Mouse (Mus musculus) activated CD4-positive, CD25-positive, alpha-beta regulatory T cell, adult 4 months (primary cell): ENCODE data around the gene Tln1. TPM values are rescaled to one million over a fixed set of nuclear protein-coding genes. Genes with fewer than 3 reads are reported as not detected.
A peak's percentile ranks its signal among the peaks of the same experiment; 100 is the strongest.

Experiments
- ATAC-seq: one replicate; pipeline ENCODE4 v1.8.0; 2017
- polyA plus RNA-seq, 2 experiments: library from polyadenylated mRNA; unstranded; fragments of 100-300 nt; shearing (Covaris generic); gene quantifications; one replicate each; pipeline ENCODE4 v1.2.1; 2017

Gene Tln1
- polyA plus RNA-seq, 2 experiments from 2014 or later: 86.9 to 116 TPM

DNA sequence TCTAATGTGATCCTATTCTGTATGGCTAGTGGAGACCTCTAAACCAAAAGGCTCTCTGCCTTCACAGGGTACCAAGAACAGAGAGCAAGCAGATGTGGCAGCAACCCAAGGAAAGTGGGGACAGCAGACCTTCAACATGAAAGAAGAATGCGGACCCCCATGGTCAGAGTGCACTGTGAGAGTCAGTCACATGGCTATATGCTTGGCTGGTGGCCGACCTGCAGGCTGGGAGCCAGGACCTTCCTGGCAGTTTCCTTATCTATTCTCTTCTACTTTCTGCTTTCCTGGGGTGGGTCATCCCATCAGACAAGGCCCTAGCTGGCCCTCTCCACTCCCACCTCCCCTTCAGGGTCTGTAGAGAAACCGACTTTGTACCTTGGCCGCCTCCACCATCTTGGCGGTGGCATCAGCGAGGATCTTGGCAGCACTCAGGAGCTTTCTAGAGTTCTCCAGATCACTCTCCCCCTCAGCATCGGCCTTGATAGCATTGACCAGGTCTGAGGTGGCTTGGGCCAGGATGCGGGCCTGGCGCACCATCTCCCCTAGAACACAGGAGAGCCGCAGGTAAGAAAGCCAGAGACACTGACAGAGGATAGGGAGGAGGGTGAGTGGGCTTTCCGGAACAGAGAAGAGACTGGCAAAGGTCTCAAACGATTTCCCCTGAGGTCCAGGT, 16.0 kb downstream of the Tln1 start:
- no peak for ATAC-seq

DNA sequence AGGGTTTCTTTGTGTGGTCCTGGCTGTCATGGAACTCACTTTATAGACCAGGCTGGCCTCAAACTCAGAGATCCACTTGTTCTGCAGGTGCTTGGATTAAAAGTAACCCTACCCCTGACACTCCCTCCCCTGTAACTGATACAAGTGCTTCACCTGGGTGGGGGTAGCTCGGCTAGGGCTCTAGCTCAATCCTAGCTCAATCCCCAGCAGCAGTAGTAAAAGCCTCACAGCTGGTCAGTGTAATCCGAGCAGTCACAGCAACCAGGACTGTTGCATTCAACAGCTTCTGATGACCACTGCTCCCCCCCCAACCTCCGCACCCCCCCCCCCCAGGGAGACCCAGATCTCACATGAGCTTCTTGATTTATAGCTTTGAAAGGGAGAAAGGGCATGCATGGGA, 20.4 kb downstream of the Tln1 start:
- no peak for ATAC-seq

DNA sequence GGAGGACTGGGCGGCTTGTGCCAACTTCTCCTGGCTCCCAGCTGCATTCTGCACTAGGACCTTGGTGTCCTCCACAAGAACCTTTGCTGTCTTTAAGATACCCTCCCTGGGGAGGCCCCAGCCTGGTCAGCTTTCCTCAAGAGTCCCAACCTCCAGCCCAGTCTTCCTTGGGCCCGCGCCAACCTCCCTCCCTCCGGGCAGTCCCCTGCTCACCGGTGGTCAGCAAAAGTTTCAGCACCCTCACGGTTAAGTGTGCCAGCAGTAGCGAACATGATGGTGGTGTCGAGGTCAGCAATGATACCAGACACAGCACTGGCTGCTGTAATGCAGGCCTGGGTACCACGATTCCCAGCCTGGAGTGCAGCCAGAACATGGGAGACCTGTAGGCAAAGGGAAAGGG, 26.5 kb downstream of the Tln1 start:
- no peak for ATAC-seq

DNA sequence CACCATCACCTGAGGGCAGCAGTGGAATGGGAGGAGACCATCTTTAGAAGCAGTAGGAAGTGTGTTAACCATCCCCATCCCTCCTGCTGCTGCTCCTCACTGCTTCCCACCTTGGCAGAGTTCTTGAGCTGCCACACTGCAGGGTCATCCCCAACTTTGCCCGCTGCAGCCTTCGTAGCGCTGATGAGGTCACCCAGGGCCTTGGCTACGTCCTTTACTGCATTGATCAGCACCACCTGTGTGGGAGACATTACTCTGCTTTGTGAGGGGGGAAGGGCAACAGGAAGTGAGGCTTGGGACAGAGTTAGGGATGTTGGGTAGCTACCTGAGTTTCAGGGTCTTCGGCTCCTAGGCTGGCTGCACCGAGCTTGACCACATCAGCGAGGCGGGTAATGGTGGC, 26.9 kb downstream of the Tln1 start:
- ATAC-seq: no peak

DNA sequence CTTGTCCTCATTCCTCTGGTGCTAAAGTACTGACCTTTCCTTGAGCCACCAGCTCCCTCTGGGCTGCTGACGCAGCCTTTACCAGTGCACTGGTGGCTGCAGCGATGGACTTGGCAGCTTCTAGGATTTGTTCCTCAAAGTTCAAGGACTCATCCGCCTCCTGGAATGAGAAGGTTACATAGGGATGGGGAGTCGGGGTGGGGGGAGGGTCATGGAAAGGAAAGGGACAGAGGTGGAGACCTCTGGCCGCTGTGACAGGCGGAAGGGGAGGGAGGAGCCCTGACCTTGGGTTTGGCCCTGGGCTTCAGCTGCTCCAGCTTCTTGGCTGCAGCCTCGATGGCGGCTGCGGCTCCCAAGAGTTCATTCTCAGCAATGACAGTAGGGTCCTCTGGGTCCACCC, 29.2 kb downstream of the Tln1 start:
- no peak for ATAC-seq

DNA sequence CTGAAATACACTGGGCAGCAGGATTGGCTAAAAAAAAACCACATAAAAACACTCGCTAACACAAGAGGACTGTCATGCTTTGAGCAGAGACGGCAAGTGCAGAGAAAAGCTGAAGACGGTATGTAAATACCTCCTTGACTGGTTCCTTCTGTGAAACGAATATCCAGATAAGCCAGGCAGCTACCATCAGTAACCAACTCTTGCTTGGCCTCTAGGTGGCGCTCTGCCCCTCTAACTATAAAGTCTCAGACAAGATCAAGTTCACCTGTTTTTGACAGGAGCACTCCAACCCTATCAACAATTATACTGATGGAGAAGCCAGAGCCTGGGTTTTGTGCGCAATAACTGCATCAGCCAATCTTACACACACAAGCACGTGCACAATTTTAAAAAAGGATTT, 31.9 kb downstream of the Tln1 start:
- peak; percentile 66 for ATAC-seq

DNA sequence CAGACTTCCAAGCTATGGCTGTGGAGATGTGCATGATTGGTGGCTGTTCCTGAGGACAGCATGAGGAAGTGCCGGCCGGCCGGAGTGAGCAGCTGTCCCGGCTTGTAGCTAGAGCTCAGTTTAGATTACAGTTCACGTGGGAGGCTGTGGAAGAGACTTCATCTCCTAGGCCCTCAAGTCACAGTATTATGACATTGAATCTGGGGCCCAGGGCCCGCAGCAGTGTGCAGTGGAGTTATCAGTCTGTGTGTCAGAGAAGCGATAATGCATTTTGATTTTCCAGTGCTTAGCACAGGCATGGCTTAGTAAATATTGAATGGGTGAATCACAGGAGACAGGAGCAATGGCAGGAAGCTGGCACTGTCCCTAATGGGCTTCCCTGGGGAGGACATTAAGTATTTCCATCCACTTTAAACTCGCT, 32.4 kb downstream of the Tln1 start:
- ATAC-seq: no peak

DNA sequence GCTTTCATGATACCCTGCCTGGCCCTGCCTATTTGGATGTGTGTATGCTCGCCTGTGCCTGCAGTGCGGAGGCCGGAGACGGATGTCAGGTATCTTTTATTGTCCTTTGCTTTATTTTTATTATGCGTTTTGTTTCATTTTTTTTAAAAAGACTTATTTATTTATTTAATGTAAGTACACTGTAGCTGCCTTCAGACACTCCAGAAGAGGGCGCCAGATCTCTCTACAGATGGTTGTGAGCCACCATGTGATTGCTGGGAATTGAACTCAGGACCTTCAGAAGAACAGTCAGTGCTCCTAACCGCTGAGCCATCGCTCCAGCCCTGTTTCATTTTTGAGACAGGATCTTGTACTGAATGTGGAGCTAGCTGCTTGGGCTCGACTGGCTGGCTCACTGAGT, 34.0 kb downstream of the Tln1 start:
- no peak for ATAC-seq

DNA sequence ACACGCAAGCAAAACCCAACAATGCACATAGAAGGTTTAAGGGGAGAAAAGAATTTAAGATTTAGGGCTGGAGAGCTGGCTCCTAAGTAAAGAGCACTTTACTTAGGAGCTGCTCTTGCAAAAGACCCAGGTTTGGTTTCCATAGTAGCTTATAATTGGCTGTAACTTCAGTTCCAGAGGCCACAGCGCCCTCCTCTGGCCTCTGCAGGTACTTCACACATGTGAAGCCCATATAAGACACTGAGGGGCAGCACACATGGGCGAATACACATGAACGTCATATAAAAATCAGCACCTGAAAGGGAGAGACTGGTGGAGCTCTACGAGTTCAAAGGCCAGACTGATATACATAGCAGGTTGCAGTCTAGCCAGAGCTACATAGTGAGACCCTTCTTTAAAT, 34.6 kb downstream of the Tln1 start:
- ATAC-seq: no peak

DNA sequence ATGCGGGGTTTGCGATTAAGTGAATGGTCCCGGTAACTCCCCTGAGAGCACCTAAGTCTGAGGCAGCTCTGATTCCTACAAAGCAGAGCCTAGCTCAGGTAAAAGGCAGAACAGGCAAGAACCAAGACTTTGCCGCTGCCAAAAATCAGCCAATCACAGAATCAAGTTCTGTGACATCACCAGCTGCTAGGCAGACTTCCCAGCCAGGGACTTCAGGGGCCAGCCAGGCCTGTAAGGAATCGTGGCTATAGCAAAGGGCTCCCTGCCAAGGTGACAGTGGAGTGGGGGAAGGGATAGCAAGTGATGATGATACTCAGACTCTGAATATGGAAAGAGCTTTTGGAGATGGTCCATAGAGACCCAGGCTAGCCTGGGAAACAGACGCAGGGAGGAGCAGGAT, 42.5 kb downstream of the Tln1 start:
- ATAC-seq: peak; percentile 68

DNA sequence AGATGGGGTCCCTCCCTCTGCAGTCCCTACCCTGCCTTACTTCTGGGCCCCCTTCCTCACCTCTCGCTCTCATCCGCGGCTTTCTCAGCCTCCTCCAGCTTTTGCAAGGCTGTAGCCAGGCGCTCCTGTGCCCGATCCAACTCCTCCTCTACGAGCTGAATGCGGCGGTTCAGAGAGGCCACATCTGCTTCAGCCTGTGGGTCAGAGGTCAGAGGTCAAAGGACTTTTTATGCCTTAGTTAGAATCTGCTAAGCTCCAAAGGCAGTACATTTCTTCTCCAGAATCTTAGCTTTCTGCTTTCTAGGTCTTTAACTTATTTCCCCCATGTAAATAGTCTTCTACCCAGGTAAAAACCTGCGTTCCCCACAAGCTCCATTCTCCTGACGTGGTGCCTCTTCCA, 42.9 kb downstream of the Tln1 start:
- ATAC-seq: no peak

DNA sequence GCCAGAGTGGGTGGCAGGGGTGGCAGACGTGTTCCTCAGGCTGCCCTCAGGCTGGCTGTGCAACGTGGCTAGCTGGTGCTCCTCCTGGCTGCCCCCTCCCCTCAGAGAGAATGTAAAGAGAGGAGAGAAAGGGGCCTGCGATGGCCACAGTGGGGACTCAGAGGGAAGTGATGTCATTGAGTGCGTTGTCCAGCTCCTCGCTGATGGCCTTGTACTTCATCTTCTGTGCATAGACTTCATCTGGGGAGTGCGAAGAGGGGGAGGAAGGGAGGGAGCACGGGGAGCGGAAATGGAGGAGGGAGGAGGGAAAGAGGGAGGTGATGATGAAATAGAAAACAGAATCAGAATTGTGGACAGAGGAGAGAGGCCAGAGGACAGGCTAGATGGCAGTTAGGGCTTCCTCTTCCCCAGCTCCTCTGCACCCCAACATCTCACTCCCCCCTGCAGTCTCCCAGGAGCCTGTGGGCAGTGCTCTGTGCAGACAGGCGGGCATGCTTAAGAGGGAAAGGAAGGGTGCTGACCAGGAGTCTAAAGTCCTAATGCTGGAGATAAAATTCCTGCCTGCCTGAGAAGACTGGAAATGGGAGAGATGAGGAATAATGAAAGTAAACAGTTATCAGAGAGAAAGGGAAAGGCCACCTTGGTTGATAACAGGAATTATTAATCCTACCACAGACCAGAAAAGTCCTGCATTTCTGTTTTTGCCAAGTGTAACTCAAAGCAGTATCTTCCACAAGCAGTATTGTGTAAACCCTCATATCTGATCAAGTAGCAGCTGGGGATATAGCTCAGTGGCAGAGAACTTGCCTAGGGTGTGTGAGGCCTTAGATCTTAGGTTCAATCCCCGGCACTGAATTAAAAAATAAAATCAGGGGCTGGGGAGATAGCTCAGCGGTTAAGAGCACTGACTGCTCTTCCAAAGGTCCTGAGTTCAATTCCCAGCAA, 46.5 kb downstream of the Tln1 start:
- ATAC-seq: no peak

DNA sequence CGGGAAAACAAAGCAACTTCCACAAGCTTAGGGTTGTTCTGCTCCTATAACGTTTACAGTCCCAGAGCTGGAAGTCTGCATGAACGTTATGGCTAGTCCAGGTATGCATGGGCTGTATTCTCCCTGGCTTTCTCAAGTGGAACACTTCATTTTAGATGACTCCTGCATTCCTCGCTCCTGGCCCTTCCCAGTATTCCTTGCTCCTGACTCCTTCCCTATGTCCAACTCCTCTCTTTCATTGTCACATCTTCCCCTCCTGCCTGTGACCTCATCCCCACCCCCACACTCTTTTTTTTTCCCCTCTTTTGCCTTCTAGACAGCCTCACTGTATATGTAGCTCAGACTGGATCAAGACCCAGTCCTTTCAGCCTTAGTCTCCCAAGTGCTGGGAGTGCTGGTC, 48.7 kb downstream of the Tln1 start:
- no peak for ATAC-seq

DNA sequence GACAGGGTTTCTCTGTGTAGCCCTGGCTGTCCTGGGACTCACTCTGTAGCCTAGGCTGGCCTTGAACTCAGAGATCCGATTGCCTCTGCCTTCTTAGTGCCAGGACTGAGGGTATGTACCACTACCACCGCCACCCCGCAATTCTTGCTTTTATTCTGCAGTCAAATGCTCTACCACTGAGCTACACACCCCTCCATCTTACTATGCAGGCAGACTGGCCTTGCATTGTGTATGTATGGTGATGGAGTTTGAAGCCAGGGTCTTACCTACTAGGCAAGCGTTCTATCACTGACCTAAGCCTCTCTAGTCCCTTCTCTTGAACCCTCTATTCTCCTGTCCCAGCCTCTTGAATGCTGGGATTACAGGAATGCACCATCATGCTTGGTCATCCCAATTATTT, 49.2 kb downstream of the Tln1 start:
- no peak for ATAC-seq

DNA sequence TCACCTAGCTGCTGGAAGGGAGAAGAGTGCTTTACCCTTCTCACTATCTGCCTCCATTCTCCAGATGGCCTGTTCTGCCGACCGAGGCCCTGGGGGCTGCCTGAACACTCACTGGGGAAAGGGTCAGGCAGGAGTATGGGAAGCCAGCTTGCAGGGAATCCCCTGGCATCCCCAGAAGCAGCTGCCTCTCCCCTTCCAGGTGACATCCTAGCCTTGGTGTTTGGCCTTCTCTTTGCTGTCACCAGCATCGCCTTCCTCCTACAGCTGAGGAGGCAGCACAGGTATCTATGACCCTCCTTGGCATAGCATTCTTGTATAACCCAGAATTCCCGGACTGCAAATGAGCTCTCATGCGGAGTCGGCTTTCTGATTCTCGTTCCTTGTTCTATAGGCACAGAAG, 49.8 kb downstream of the Tln1 start:
- ATAC-seq: no peak

DNA sequence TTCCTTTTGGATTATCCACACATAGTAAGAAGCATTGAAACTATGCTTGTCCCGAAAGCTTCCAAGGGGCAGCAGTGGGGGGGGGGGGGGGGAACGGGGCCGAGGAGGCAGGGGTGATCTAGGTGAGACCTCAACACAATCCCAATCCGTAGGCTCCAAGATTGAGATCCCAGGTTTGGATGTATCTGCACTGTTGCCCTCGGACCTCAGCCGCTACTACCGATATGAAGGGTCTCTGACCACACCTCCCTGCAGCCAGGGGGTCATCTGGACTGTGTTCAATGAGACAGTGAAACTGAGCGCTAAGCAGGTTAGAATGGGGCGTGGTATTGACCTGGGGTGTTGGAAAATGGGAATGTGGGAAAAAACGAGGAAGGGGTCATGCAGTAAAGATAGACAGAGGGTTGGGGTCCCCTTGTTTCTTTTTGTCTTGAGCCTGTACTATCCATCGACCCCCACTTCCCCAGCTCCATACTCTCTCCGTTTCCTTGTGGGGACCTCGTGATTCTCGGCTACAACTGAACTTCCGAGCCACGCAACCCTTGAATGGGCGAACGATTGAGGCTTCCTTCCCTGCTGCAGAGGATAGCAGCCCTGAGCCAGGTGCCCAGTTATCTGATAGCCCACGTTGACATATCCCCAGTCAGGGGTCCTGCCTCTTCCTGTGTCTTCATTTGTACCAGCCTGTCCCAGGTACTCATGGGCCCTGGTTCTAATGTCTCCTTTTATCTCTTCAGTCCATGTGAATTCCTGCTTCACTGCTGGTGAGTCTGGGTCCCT, 50.6 kb downstream of the Tln1 start:
- no peak for ATAC-seq

DNA sequence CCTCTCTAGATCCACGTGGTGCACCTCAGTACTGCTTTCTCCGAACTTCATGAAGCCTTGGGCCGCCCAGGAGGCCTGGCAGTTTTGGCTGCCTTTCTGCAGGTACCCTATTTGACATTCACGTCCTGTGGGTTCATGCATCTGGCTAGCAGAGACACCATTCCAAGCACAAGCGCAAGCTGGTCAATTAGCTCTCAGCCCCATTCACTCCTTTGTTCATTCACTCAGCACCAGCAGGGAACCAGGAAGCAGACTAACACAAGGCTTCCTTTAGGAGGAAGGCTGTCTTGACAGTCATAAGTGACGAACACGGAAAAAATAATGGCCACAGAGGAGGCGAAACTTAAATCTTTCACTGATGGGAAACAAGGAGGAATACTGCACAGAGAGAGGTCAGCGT, 53.4 kb downstream of the Tln1 start:
- ATAC-seq: no peak

DNA sequence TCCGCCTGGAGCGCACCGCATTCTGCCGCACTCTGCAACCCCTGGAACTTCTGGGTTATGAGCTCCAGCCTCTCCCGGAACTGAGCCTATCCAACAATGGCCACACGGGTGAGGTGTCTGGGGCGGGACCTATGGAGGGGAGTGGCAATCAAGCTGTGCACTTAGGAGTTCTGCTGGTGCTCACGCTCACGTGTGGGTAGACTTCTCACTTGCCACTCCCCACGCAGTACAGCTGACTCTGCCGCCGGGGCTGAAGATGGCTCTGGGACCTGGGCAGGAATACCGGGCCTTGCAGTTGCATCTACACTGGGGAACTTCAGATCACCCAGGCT, 53.9 kb downstream of the Tln1 start:
- ATAC-seq: peak; percentile 99

DNA sequence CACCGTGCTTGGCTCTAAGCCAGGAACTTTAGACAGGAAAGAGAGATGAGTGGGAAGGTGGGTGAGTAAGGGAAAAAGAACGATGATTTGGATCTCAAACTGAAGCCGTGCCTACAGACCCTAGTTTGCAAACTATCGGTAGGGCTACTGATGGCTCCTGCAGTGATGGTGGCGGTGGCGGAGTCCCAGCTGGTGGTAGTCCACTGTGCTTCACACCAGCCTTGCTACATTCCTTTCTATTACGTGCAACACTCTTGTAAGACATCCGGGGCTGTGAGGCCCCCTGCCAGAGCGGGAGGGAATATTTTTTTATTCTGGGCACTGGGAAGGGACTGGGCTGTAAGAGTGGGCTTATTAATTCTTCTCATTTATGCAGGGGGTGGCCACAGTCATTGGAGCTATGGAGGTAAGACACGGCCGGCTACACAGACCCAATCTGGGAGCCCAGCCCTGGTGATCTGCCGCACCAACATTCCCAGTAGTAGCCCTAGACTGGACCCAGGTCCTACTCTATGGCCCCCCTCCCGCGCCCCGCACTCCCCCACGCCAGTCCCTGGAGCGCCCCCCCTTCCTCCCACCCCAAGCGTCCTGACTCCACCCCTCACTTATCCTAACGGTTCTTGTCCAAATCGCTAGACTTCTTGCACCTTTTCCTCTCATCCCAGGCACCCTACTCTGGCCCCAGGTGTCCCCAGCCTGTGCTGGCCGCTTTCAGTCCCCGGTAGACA, 54.4 kb downstream of the Tln1 start:
- no peak for ATAC-seq

DNA sequence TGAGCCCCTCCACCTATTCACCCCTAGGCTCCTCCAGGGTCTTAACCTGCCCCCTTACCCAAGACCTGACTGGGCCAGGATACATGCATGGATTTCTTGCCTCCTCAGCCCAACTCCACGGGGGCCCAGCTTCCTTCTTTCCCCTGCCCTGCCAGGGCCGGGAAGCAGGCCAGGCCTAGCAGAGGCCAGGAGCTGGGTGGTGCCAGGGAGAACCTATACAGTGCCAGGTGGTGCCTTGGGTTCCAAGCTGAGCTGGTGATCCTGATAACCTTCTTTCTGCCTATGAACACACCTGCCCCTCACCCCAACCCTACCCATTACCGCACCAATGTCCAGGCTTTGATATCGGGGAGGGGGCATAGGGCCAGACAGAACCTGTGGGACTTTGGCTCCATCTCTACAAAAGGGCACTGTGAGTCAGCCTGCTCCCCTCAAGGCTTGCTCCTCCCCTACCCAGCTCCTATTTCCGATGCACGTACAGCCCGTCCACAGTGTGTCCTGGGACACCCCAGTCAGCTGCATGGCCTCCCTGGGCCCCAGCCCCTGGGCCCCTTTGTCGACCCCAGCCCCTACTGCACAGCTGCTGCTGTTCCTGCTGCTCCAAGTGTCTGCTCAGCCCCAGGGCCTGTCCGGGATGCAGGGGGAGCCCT, 55.8 kb downstream of the Tln1 start, which contains the start of gene Car9:
Car9 (plus strand) TSS at position 431 of the 650 bp plus-strand sequence.
- ATAC-seq: no peak

DNA sequence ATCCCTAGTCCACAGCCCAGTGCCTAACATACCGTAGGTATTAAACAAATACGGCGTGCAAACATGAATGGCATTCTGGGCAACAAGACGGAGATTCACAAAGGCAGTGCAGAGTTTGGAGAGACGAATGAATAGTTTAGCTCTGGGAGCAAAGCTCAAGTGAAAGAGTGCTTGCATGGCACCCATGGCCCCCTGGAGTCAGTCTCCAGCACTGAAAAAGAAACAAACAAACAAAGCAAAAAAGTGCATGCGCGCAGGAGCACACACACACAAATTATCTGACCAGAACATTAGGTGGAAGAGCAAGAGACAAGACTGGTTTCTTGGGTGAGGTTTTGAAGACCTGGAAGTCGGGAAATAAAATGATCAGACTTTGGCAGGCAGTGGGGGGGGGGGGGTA, 56.4 kb downstream of the Tln1 start:
- ATAC-seq: no peak

DNA sequence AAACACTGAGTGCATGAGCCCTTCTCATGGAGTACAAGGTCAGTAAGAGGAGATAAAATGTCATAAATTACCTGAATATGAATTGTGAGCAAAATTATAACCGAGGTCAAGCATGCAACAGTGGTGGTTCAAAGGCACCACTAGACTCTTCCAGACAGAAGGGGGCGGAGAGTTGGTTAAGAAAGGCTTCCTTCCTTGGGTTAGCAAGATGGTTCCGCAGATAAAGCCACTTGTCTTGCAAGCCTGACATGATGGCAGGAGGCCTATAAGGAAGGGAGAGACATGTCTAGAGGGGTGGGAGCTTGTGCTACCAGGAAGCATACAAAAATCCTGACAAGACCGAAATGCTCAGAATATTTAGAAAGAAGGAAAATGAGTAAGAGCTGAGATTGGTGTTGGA, 58.2 kb downstream of the Tln1 start:
- no peak for ATAC-seq
